Mouse (Mus musculus) c-Kit-negative CD71-positive TER-119-positive erythroid progenitor cells, embryonic 14.5 days (primary cell): ENCODE measurements at regions not wholly inside any gene's neighbourhood (a gene's known extent, or its start where the extent isn't known, plus 50 kb on each side); places are given as distances from the start of the nearest gene placed in this dataset.

Experiments used
- DNase-seq: peaks from one replicate; pipeline ENCODE4 v3.0.0-alpha.2; 2013; ENCODE audit warnings: low read depth, low spot score

- no peak for DNase-seq
Observed at GRCm38 (mm10) chr2:167783374-167783773, 93.8 kb upstream of the Tmem189 start.

- no peak for DNase-seq
Observed at GRCm38 (mm10) chr2:167782231-167782999, 92.8 kb upstream of the Tmem189 start.

DNA sequence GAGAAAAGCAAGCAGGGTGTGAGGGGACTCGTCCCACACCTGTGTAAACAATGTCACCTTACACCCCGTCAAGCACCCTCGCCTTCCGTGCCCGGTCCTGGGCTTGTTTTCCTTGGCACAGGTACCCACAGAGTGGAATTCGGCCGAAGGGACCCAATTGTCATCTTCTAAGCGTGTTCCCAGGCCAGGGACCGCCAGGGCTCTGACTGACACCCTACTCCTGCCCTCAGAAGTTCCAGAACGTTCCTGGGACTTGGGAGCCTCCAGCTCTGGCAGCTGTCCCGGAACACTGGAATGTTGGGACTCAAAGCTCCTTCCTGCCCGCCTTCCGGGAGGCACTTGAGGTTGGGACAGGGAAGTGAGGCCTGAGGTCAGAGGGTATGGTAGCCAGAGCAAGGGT lies 91.9 kb upstream of the Tmem189 start:
- no peak for DNase-seq

- DNase-seq = no peak
Observed at GRCm38 (mm10) chr2:167778691-167779090, 89.1 kb upstream of the Tmem189 start.

DNA sequence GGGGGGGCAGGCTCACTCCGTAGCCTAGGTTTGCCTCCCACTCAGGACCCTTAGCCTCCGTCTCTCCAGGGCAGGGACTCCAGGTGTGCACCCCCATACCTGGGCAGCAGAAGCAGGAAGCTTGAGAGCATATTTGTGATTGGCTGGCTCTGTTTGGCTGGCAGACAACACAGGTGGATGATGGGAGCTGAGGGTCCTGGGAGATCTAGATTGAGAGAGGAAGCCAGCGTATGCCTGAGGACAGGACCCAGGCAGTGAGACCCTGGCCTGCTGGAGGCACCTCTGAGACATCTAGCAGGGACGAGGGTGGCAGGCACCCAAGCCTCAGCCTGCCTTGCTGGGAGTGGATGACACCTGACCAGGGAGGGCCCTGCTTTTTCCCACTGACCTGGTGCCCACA lies 88.6 kb upstream of the Tmem189 start:
- DNase-seq = no peak

DNA sequence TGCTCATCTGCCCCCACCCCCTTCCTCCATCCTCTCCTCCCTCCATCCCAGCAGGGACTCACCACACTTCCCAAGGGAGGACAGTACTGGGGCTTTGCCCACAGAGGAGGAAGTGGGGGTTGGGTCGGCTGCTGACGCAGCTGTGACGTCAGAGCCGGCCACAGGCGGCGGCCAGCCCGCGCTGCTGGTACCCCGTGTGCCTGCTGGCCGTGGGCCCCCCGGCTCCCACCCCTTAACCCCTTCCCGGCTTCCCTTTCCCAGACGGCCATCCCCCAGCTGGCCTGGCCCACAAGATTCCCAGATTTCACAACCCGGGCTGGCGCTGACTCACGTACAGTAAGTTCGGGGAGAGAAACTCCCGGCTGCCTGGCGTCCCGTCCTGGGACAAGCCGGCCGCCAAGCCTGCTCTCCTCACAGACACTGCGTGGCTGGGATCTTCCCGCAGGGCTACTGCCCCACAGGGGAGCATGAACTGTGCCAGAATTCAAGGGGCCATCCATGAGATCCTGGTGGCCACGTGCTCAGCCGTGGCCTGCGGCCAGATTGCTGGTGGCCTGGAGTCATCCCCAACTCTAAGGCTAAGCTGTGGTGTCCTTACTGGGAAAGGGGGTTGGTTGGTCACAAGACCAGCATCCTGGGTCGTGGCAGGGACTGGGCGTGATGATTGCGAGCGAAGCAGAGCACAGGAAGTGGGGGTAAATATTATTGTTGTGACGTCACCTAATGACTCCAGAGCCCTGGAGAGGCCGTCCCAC lies 87.9 kb upstream of the Tmem189 start:
- no peak for DNase-seq

GRCm38 (mm10) chr2:167776251-167777168 lies 86.9 kb upstream of the Tmem189 start:
- no peak for DNase-seq

DNA sequence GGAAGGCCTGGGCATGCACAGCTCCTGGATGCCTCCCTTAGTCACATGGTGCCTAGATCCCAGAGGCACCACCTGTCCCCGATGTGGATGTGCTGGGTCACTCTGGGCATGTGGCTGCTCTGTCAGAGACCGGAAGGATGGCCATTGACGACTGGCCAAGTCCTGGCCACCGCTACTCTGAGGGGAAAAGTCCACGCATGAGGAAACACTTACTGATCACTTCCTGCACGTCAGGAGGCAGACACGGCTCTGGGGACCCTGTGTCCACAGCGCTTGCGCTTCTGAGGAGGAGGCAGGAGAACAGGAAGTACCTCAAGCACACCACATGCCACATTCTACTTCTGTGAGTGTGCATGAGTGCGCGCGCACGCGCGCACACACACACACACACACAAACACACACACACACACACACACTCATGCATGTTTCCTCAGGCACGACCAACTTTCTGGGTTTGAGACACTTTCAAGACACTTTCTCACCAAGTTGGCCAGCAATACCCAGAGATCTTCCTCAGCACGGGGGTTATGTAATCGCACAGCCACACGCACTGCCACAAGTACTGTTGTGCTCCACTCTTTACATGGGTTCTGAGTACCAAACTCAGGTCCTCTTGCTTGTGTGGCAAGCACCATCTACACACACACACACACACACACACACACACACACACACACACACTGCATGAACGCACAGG lies 85.7 kb upstream of the Tmem189 start:
- no peak for DNase-seq

GRCm38 (mm10) chr2:167774806-167775179 lies 85.2 kb upstream of the Tmem189 start:
- DNase-seq = no peak

GRCm38 (mm10) chr2:167774166-167774805 lies 84.7 kb upstream of the Tmem189 start:
- no peak for DNase-seq

DNA sequence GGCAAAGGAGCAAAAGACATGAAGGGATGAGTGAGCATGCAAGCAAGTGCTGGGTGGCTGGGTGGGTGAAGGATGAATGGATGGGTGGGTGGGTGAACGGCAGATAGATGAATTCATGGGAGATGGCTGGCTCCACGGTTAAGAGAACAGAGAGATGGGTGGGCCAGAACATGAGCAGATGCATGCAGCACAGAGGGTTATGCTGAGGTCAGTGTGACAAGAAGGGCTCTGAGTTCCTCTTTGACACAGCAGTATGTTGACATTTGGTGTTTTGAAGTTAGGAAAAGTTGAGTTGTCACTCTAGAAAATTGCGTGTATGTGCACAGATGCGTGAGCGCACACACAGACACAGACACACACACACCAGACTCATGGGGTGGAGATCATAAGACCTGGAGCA lies 83.2 kb upstream of the Tmem189 start:
- no peak for DNase-seq

- no peak for DNase-seq
Observed at GRCm38 (mm10) chr2:167767962-167768361, 78.3 kb upstream of the Tmem189 start.

DNA sequence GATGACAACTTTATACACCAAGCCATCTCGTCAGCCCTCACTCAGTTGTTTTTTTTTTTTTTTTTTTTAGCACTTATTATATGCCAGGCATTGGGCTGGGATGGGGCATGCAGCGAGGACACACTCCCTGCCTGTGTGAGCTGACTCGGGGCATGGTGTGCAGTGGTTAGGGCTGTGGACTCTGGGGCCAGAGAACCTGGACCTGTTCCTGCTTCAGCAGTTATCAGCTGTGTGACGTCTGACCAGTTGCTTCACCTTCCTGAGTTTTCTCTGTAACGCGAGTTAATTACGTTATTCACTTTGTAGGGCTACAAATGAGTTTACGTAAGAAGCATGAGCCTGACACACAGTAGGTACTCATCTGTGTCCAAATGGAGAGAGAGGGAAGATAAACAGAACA lies 77.7 kb upstream of the Tmem189 start:
- no peak for DNase-seq

GRCm38 (mm10) chr2:167765811-167766210 lies 76.2 kb upstream of the Tmem189 start:
- DNase-seq = no peak

DNA sequence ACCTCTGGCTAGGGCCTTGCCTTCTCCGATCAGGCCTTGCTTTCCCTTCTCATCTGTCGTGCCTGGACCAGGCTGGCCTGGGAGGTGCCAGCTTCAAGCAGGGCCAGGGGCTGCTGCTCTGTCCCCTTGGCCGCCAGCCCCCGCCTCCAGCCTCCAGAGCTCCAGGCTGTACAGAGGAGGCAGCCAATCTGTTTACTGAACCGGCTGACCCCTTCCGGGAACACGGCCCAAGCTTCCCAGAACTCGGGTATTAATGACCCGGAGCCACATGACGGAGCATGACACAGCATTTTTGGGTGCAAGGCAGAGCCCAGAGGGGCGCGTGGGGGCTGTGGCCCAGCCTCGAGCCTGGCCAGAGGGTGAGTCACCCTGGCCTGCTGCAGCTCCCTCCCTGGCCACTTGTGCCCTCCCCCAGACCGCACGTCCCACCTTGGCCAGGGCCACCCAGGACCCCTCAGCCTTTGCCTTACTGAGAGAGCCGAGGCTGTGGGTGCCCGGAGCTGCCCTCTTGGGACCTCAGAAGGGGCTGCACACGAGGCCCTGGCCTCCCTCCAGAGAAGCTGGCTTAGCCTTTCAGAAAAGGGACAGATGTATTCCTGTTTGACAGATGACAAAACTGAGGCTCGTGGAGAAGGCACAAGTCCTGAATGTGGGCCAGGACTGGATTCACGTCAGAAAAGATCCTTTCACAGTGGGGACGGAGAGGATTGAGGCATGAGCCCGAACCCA lies 75.6 kb upstream of the Tmem189 start:
- DNase-seq = peak; percentile 67

- DNase-seq = no peak
Observed at GRCm38 (mm10) chr2:167763891-167764410, 74.3 kb upstream of the Tmem189 start.

- DNase-seq = no peak
Observed at GRCm38 (mm10) chr2:167761404-167761936, 71.8 kb upstream of the Tmem189 start.

GRCm38 (mm10) chr2:167760681-167761403 lies 71.2 kb upstream of the Tmem189 start:
- no peak for DNase-seq
